Comparison of ENCODE assay signal across 8 mouse cellular contexts in the genomic region with DNA sequence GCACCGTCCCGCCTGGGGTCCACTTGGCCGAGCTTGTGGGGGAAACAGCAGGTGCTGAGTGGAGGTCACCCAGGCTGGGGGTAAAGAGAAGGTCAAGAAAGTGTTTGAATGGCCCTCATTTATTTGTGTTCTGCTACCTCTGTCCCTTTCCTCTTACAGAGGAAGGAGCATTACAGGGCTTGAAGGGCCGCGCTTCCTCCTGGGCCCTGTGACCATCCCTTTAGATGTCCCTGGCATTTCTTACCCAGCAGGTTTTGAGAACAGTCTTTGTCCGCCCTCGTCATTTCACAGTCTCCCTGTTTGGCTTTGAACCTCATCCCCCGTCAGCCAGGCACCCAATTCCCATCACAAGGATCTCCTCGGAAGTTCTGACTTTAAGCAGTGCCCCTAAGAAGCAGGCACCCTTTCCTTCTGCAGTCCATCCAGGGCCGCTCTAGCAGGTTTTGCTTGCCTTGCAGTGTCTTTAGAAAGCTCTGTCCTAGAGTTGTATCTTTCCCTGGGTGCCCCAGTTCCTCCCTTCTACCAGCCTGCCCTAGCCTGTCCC. TPM values are rescaled to one million over a fixed set of nuclear protein-coding genes. Genes with fewer than 3 reads are reported as not detected.
DNase-seq lines count a peak whose midpoint lies in the region; ATAC-seq lines count a peak whose summit lies in the region.

No protein-coding gene starts in this region.

- H3K36me3 ChIP-seq in limb, embryonic 11.5 days (ENCODE audit: control insufficient read depth, insufficient read depth, low read length), result no peaks in the 10 kb centered on the region
- H3K36me3 ChIP-seq in stomach, embryonic 14.5 days (ENCODE audit: control insufficient read depth, insufficient read depth, low read length), result no peaks in the 10 kb centered on the region

- H3K27ac ChIP-seq in limb, embryonic 11.5 days (replicated peaks; ENCODE audit: low read depth, low read length), result 0 out of 2 replicates have a peak overlapping the region, but pooled peaks have one; percentile 1
- H3K27ac ChIP-seq in stomach, embryonic 14.5 days (ENCODE audit: low read length), result peak overlapping the region; percentile 75; the same call in 1 of the 2 replicates

- peaks cover 18% of the 10 kb centered on the region for H3K4me1 ChIP-seq in limb, embryonic 11.5 days (ENCODE audit: control insufficient read depth, insufficient read depth, low read length)
- peaks cover 5% of the 10 kb centered on the region for H3K4me1 ChIP-seq in stomach, embryonic 14.5 days (ENCODE audit: control insufficient read depth, insufficient read depth, low read length)

- H3K4me3 ChIP-seq in limb, embryonic 11.5 days (ENCODE audit: low read depth, low read length), result peak overlapping the region; percentile 96
- peak overlapping the region; percentile 85 for H3K4me3 ChIP-seq in stomach, embryonic 14.5 days (ENCODE audit: low read depth, low read length)

- peak overlapping the region; percentile 75 for H3K4me2 ChIP-seq in limb, embryonic 11.5 days (ENCODE audit: low read depth, severe bottlenecking)
- peak overlapping the region; percentile 97 for H3K4me2 ChIP-seq in stomach, embryonic 14.5 days (replicated peaks; ENCODE audit: low read depth, low read length)

- DNase-seq in embryo, embryonic 10 days (ENCODE audit: low spot score), result peak; percentile 32
- no peak for DNase-seq in embryo, embryonic 11 days
- DNase-seq in spleen, adult 12 weeks (ENCODE audit: low spot score), result peak; percentile 25
- no peak for DNase-seq in spleen, adult 18-20 months
- no peak for DNase-seq in limb, embryonic 11.5 days (ENCODE audit: low spot score)
- no peak for DNase-seq in gastrocnemius, adult 8-10 months (ENCODE audit: low spot score in 2 of 2)
- DNase-seq in left cerebral cortex, postnatal 4 days, result no peak

- H3K9ac ChIP-seq in limb, embryonic 11.5 days (ENCODE audit: low read length), result peak overlapping the region; percentile 92
- H3K9ac ChIP-seq in stomach, embryonic 14.5 days (replicated peaks; ENCODE audit: low read depth, low read length), result peak overlapping the region; percentile 79

- ATAC-seq in limb, embryonic 11.5 days (ENCODE audit: insufficient number of reproducible peaks, low FRiP score, low TSS enrichment, low read depth), result 0 out of 2 replicates have a peak, but pooled peaks have one; percentile 7
- ATAC-seq in stomach, embryonic 14.5 days (ENCODE audit: insufficient number of reproducible peaks, insufficient read depth, low FRiP score, low read depth), result no peak; the same call in 1 of the 2 replicates

- no peaks in the 10 kb centered on the region for H3K9me3 ChIP-seq in limb, embryonic 11.5 days (ENCODE audit: control insufficient read depth, low read length)
- no peaks in the 10 kb centered on the region for H3K9me3 ChIP-seq in stomach, embryonic 14.5 days (ENCODE audit: control insufficient read depth, low read depth, low read length)

- intact Hi-C loops in left cerebral cortex, postnatal 4 days (cut with DNase I), result loop anchor here (10.0 kb wide), 1 partner anchor 228 kb away; a partner anchor contains a TSS

- 13% methylated on average over 10 of the region's 10 CpGs for WGBS in limb, embryonic 11.5 days
- WGBS in stomach, embryonic 14.5 days, result 18% methylated on average over 10 of the region's 10 CpGs

- no peaks in the 10 kb centered on the region for H3K27me3 ChIP-seq in limb, embryonic 11.5 days (ENCODE audit: control insufficient read depth, insufficient read depth, low read length)
- no peaks in the 10 kb centered on the region for H3K27me3 ChIP-seq in stomach, embryonic 14.5 days (ENCODE audit: control insufficient read depth, insufficient read depth, low read length)

RNA-seq across cellular contexts. Expression of a gene that starts 1.4 kb away (rescaled TPM):
- 57.4 and 59.2 TPM in 2 replicates for polyA plus RNA-seq in limb, embryonic 11.5 days (2014; fragmentation: Nextera tagmentation; extraction: Ambion mirVana)
- 28.5 and 29.1 TPM in 2 replicates for polyA plus RNA-seq in stomach, embryonic 14.5 days (2014; fragmentation: Nextera tagmentation; extraction: Ambion mirVana)
- total RNA-seq in gastrocnemius, adult 8-10 months (2022), result 100 to 1,000 TPM in 2 of 4 experiments, 10 to 100 TPM in 2; 76.7 to 289 (median 163) TPM
- 10 to 100 TPM; 48.4 to 52.8 TPM for total RNA-seq in left cerebral cortex, postnatal 4 days (2021)

Comparison
In these comparisons a context has a peak if more than half of its experiments do, and no peak if none do; other contexts are left out.
1. DNase-seq: peak in embryo, embryonic 10 days (single experiment) and spleen, adult 12 weeks (single experiment); none in embryo, embryonic 11 days (single experiment), spleen, adult 18-20 months (0 of 2), limb, embryonic 11.5 days (single experiment), gastrocnemius, adult 8-10 months (0 of 2) and left cerebral cortex, postnatal 4 days (single experiment).